Mouse (Mus musculus): ENCODE results near the gene Ppat. TPM values are rescaled to one million over a fixed set of nuclear protein-coding genes. Genes with fewer than 3 reads are reported as not detected.
"Not testable (repeated sequence)": the region's sequence is repeated elsewhere in the genome, so short reads cannot be mapped to it uniquely, and the experiment has no call there.

Gene Ppat
- total and polyA plus RNA-seq, 3 experiments: 65.8 to 156 (median 118) TPM

DNA sequence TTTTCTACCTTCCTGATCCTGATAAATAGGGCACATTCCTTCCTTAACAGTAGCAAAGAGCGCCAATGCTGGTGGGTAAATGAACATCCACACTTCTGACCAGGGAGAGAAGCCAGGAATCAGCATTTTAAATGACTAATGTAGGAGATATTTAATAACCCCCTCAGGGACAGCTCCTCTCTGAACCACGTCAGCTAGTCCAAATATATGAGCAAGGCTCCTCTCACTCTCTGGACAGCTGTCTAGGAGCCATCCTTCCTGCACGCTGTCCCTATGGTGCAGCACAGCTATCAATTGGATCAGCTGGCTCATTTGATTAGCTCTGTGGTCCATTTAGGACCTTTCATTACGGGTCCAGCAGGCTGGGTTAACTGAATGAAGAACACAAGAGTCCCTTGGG is 28.5 kb downstream of the Ppat start:
- no peaks in the 10 kb centered on the region; the same call in 1 of the 2 replicates for H3K79me2 ChIP-seq (replicated peaks; ENCODE audit: control insufficient read depth, extremely low read depth, insufficient read depth, poor library complexity, severe bottlenecking)
- in situ Hi-C loops (cut with MboI; ENCODE audit: low pct_ligation_motif_present, low pct_unique_long_range_greater_than_20kb, low sequenced_read_pairs): no loop called here
- no peak for DNase-seq (ENCODE audit: extremely low read depth)
- TF ChIP-seq PAX5 (IDR thresholded peaks at IDR 0.05; ENCODE audit: low read length) (no peak), POLR2AphosphoS2 (IDR thresholded peaks at IDR 0.05; ENCODE audit: low read depth, low read length) (no peak), GABPA (IDR thresholded peaks at IDR 0.05; ENCODE audit: insufficient replicate concordance, low read depth, low read length) (no peak), SIN3A (IDR thresholded peaks at IDR 0.05; ENCODE audit: low read length) (no peak), HCFC1 (IDR thresholded peaks at IDR 0.05; ENCODE audit: low read depth, low read length) (no peak), TCF12 (IDR thresholded peaks at IDR 0.05; ENCODE audit: low read depth, low read length) (no peak), CHD2 (IDR thresholded peaks at IDR 0.05; ENCODE audit: low read length) (no peak), NELFE (IDR thresholded peaks at IDR 0.05; ENCODE audit: low read depth, low read length) (no peak), RAD21 (IDR thresholded peaks at IDR 0.05; ENCODE audit: low read depth, low read length) (no peak), IRF4 (IDR thresholded peaks at IDR 0.05; ENCODE audit: low read depth, low read length) (no peak), CHD1 (IDR thresholded peaks at IDR 0.05; ENCODE audit: low read depth, low read length) (no peak)
- no peak overlapping the region for H3K4me2 ChIP-seq (ENCODE audit: insufficient read depth, low read depth, poor library complexity, severe bottlenecking)
- peaks cover 62 to 96% of the 10 kb centered on the region in 2 experiments for H3K36me3 ChIP-seq (replicated peaks in 1 of 2; ENCODE audit: control insufficient read depth in 1 of 2, insufficient read depth in 1 of 2, low read length in 1 of 2)
- no peak overlapping the region for H3K27ac ChIP-seq (ENCODE audit: insufficient read depth, low read depth)
- no peak overlapping the region for H3K9ac ChIP-seq (ENCODE audit: insufficient read depth, low read depth)
- no peaks in the 10 kb centered on the region for H3K27me3 ChIP-seq (replicated peaks)
- H3K4me1 ChIP-seq (ENCODE audit: control insufficient read depth in 1 of 2, insufficient read depth in 2 of 2): no peaks in the 10 kb centered on the region
- H3K4me3 ChIP-seq (replicated peaks in 1 of 3; ENCODE audit: low read depth in 2 of 3, low read length in 2 of 3, poor library complexity in 1 of 3): no peak overlapping the region
- H3K9me3 ChIP-seq (replicated peaks; ENCODE audit: low read length): no peaks in the 10 kb centered on the region
- dilution Hi-C loops (cut with MboI; ENCODE audit: extremely low pct_ligation_motif_present, extremely low pct_unique_long_range_greater_than_20kb, low sequenced_read_pairs): no loop called here

GRCm38 (mm10) chr5:76912522-76912921 is 38.9 kb downstream of the Ppat start:
- H3K4me1 ChIP-seq (ENCODE audit: control insufficient read depth in 1 of 2, insufficient read depth in 2 of 2); H3K9ac ChIP-seq (ENCODE audit: insufficient read depth, low read depth); H3K9me3 ChIP-seq (replicated peaks; ENCODE audit: low read length); H3K4me2 ChIP-seq (ENCODE audit: insufficient read depth, low read depth, poor library complexity, severe bottlenecking); DNase-seq (ENCODE audit: extremely low read depth); H3K79me2 ChIP-seq (replicated peaks; ENCODE audit: control insufficient read depth, extremely low read depth, insufficient read depth, poor library complexity, severe bottlenecking); dilution Hi-C loops (cut with MboI; ENCODE audit: extremely low pct_ligation_motif_present, extremely low pct_unique_long_range_greater_than_20kb, low sequenced_read_pairs); H3K27ac ChIP-seq (ENCODE audit: insufficient read depth, low read depth); H3K4me3 ChIP-seq (replicated peaks in 1 of 3; ENCODE audit: low read depth in 2 of 3, low read length in 2 of 3, poor library complexity in 1 of 3); H3K27me3 ChIP-seq (replicated peaks): not testable (repeated sequence)
- in situ Hi-C loops (cut with MboI; ENCODE audit: low pct_ligation_motif_present, low pct_unique_long_range_greater_than_20kb, low sequenced_read_pairs): loop anchor here (5.0 kb wide), 1 partner anchor 40 kb away; the partner anchor contains the start of genes Paics and Ppat
- H3K36me3 ChIP-seq (replicated peaks in 1 of 2; ENCODE audit: control insufficient read depth in 1 of 2, insufficient read depth in 1 of 2, low read length in 1 of 2): peaks cover 34 to 67% of the 10 kb centered on the region in 2 experiments

GRCm38 (mm10) chr5:76910807-76911206 is 40.6 kb downstream of the Ppat start:
- no peak overlapping the region for H3K4me2 ChIP-seq (ENCODE audit: insufficient read depth, low read depth, poor library complexity, severe bottlenecking)
- DNase-seq (ENCODE audit: extremely low read depth): no peak
- TF ChIP-seq EP300 (IDR thresholded peaks at IDR 0.05; ENCODE audit: low read length) (no peak), SIN3A (IDR thresholded peaks at IDR 0.05; ENCODE audit: low read length) (no peak), ZKSCAN1 (IDR thresholded peaks at IDR 0.05; ENCODE audit: borderline replicate concordance, low read depth, low read length) (no peak), ZC3H11A (IDR thresholded peaks at IDR 0.05; ENCODE audit: low read depth, low read length) (no peak)
- dilution Hi-C loops (cut with MboI; ENCODE audit: extremely low pct_ligation_motif_present, extremely low pct_unique_long_range_greater_than_20kb, low sequenced_read_pairs): no loop called here
- H3K79me2 ChIP-seq (replicated peaks; ENCODE audit: control insufficient read depth, extremely low read depth, insufficient read depth, poor library complexity, severe bottlenecking): no peaks in the 10 kb centered on the region; the same call in 1 of the 2 replicates
- H3K4me3 ChIP-seq (replicated peaks in 1 of 3; ENCODE audit: low read depth in 2 of 3, low read length in 2 of 3, poor library complexity in 1 of 3): no peak overlapping the region
- H3K36me3 ChIP-seq (replicated peaks in 1 of 2; ENCODE audit: control insufficient read depth in 1 of 2, insufficient read depth in 1 of 2, low read length in 1 of 2): peaks cover 31 to 55% of the 10 kb centered on the region in 2 experiments
- peaks cover 0 to 11% of the 10 kb centered on the region in 2 experiments; a peak in 1 of 4 replicates for H3K4me1 ChIP-seq (ENCODE audit: control insufficient read depth in 1 of 2, insufficient read depth in 2 of 2)
- H3K27me3 ChIP-seq (replicated peaks): no peaks in the 10 kb centered on the region
- in situ Hi-C loops (cut with MboI; ENCODE audit: low pct_ligation_motif_present, low pct_unique_long_range_greater_than_20kb, low sequenced_read_pairs): loop anchor here (5.0 kb wide), 1 partner anchor 41 kb away; the partner anchor contains the start of genes Paics and Ppat
- H3K9me3 ChIP-seq (replicated peaks; ENCODE audit: low read length): no peaks in the 10 kb centered on the region
- no peak overlapping the region for H3K9ac ChIP-seq (ENCODE audit: insufficient read depth, low read depth)
- H3K27ac ChIP-seq (ENCODE audit: insufficient read depth, low read depth): no peak overlapping the region
